Mouse (Mus musculus) stomach, embryonic 14.5 days (tissue): Measurements from ENCODE around the gene Lamtor1. TPM values are rescaled to one million over a fixed set of nuclear protein-coding genes. Genes with fewer than 3 reads are reported as not detected.

ENCODE experiments used
- ATAC-seq: fragments of 200-750 bp; cut with Nextera tagmentation; 2 replicates; pipeline ENCODE4 v1.8.0; 2017; ENCODE audit warnings: low read depth, moderate TSS enrichment; ENCODE audit not compliant: insufficient number of reproducible peaks, insufficient read depth, low FRiP score
- H3K27ac ChIP-seq: fragments of 300-500 bp; sonication (generic); 2 replicates; pipeline ENCODE4 v1.5.1; 2014; ENCODE audit warnings: mild to moderate bottlenecking, low read length, moderate library complexity, mixed read lengths
- H3K27me3 ChIP-seq: fragments of 300-500 bp; sonication (generic); 2 replicates; pipeline ENCODE4 v1.6.1; 2014; ENCODE audit warnings: low read length, control low read depth, mixed read lengths; ENCODE audit not compliant: control insufficient read depth, insufficient read depth
- H3K36me3 ChIP-seq: fragments of 300-500 bp; sonication (generic); 2 replicates; pipeline ENCODE4 v1.6.1; 2014; ENCODE audit warnings: mild to moderate bottlenecking, control low read depth, low read length, moderate library complexity, mixed read lengths; ENCODE audit not compliant: control insufficient read depth, insufficient read depth
- H3K4me1 ChIP-seq: fragments of 300-500 bp; sonication (generic); 2 replicates; pipeline ENCODE4 v1.6.1; 2014; ENCODE audit warnings: low read length, control low read depth, mixed read lengths; ENCODE audit not compliant: control insufficient read depth, insufficient read depth
- H3K4me2 ChIP-seq: fragments of 300-500 bp; sonication (generic); replicated peaks from 2 replicates; pipeline ENCODE4 v1.6.1; 2014; ENCODE audit warnings: low read depth, low read length, control low read depth
- H3K4me3 ChIP-seq: fragments of 300-500 bp; sonication (generic); 2 replicates; pipeline ENCODE4 v1.5.1; 2014; ENCODE audit warnings: low read depth, low read length, control low read depth
- H3K9ac ChIP-seq: fragments of 300-500 bp; sonication (generic); replicated peaks from 2 replicates; pipeline ENCODE4 v1.6.1; 2014; ENCODE audit warnings: low read depth, mild to moderate bottlenecking, control low read depth, low read length, moderate library complexity, mixed read lengths
- H3K9me3 ChIP-seq: fragments of 300-500 bp; sonication (generic); 2 replicates; pipeline ENCODE4 v1.6.1; 2016; ENCODE audit warnings: low read depth, low read length, control low read depth; ENCODE audit not compliant: control insufficient read depth
- WGBS: fragments of 180-500 bp; shearing (Covaris S2); extraction: QIAGEN DNeasy Blood & Tissue Kit; methylation state at CpG from one replicate; pipeline ENCODE4 v1.1.7; 2014; 5-methylcytosine and 5-hydroxymethylcytosine counted together
- polyA plus RNA-seq: library from polyadenylated mRNA; unstranded; fragments of >200 nt; fragmentation: Nextera tagmentation; extraction: Ambion mirVana; gene quantifications from 2 replicates; pipeline ENCODE4 v1.2.1, GENCODE M21; 2014

Lamtor1 gene
- polyA plus RNA-seq = 148 and 159 TPM in 2 replicates

- Histone ChIP-seq H3K4me2 (peak within 1 kb of the TSS; percentile 78), H3K36me3 (peaks cover 16% of the 10 kb centered on the region), H3K4me1 (peaks cover 13% of the 10 kb centered on the region; the same call in 1 of the 2 replicates), H3K9ac (peak within 1 kb of the TSS; percentile 81), H3K27ac (peak within 1 kb of the TSS; percentile 96), H3K27me3 (no peaks in the 10 kb centered on the region), H3K4me3 (peak within 1 kb of the TSS; percentile 79), H3K9me3 (no peaks in the 10 kb centered on the region)
- ATAC-seq = peak; percentile 97
- under 1% methylated on average over 61 of the region's 61 CpGs for WGBS
Measured at GRCm38 (mm10) chr7:101905561-101906286, at the start of gene Lamtor1. Gene Lamtor1, plus strand, starts transcription at chr7:101905904.

DNA sequence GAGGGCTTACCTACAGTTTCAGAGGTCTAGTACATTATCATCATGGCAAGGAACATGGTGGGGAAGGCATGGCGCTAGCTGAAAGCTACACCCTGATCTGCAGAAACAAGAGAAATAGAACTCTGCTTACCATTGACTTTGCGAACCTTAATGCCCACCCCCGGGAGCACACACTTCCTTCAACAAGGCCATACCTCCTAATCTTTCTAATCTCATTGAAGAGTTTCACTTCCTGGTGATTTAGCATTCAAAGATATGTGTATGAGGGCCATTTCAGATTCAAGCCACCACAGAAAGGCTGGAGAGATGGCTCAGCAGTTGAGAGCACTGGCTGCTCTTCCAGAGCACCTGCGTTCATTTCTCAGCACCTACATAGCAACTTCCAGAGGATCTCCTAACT lies 48.6 kb upstream of the Lamtor1 start, which contains the start of gene Folr2:
Gene Folr2, minus strand, starts transcription at position 101 of the 400 bp plus-strand sequence.
- ATAC-seq = no peak
- H3K9ac ChIP-seq = no peak within 1 kb of the TSS
- H3K27me3 ChIP-seq = no peaks in the 10 kb centered on the region
- 91% methylated on average over 4 of the region's 4 CpGs for WGBS
- H3K4me2 ChIP-seq = no peak within 1 kb of the TSS
- H3K27ac ChIP-seq = no peak within 1 kb of the TSS
- no peak within 1 kb of the TSS for H3K4me3 ChIP-seq
- H3K36me3 ChIP-seq = no peaks in the 10 kb centered on the region
- no peaks in the 10 kb centered on the region for H3K4me1 ChIP-seq
- H3K9me3 ChIP-seq = no peaks in the 10 kb centered on the region

- H3K9ac ChIP-seq = no peak overlapping the region
- ATAC-seq = no peak
- H3K4me1 ChIP-seq = no peaks in the 10 kb centered on the region
- no peak overlapping the region for H3K4me2 ChIP-seq
- no peaks in the 10 kb centered on the region for H3K9me3 ChIP-seq
- H3K27ac ChIP-seq = no peak overlapping the region
- H3K36me3 ChIP-seq = no peaks in the 10 kb centered on the region
- 69% methylated on average over 9 of the region's 9 CpGs for WGBS
- no peak overlapping the region for H3K4me3 ChIP-seq
- H3K27me3 ChIP-seq = no peaks in the 10 kb centered on the region
Measured at GRCm38 (mm10) chr7:101858362-101858761, 47.3 kb upstream of the Lamtor1 start.

- H3K4me1 ChIP-seq = no peaks in the 10 kb centered on the region
- H3K4me3 ChIP-seq = no peak overlapping the region
- H3K27me3 ChIP-seq = no peaks in the 10 kb centered on the region
- H3K36me3 ChIP-seq = no peaks in the 10 kb centered on the region
- H3K4me2 ChIP-seq = no peak overlapping the region
- H3K9me3 ChIP-seq = no peaks in the 10 kb centered on the region
- no peak for ATAC-seq
- no peak overlapping the region for H3K9ac ChIP-seq
- H3K27ac ChIP-seq = no peak overlapping the region
Measured at GRCm38 (mm10) chr7:101860978-101861377, 44.7 kb upstream of the Lamtor1 start.

DNA sequence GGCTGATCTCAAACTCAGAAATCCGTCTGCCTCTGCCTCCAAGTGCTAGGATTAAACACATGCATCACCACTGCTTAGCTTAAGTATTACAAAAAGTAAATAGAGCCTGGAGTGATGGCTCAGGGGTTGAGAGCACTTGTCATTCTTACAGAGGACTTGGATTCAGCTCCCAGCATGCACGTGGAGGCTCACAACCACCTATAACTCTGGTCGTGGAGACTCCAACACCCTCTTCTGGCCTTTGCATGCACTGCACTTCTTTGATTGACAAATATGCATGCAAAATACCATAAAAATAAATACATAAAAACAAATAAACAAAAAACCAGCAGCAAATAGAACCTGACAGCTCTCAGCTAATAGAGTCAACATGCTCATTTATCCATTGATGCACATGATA lies 43.4 kb upstream of the Lamtor1 start:
- no peak for ATAC-seq
- Histone ChIP-seq H3K36me3 (no peaks in the 10 kb centered on the region), H3K4me1 (no peaks in the 10 kb centered on the region), H3K9me3 (no peaks in the 10 kb centered on the region), H3K4me3 (no peak overlapping the region), H3K27me3 (no peaks in the 10 kb centered on the region), H3K27ac (no peak overlapping the region), H3K9ac (no peak overlapping the region), H3K4me2 (no peak overlapping the region)
- WGBS = 54% methylated on average over 3 of the region's 3 CpGs

DNA sequence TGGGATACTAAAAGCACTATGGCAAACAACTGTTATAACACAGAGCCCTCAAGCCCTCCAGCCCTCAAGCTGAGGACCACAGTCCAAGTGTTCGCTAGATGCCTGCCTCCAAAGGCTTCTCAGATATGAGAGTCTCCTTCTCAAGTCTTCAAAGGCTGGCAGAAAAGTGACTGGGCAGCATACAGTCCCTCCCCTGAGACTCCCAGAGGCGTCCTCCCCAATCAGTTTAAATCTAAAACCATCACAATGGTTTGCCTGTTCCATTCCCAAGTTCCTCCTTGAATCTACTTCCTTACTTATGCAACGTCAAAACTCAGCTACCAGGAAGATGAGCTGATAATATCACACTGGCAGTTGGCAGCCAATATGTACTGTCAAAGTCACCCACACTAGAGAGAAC lies 42.3 kb upstream of the Lamtor1 start, which contains the start of gene Anapc15:
Gene Anapc15, plus strand, starts transcription at position 301 of the 400 bp plus-strand sequence.
- no peaks in the 10 kb centered on the region for H3K9me3 ChIP-seq
- no peak for ATAC-seq
- no peaks in the 10 kb centered on the region for H3K36me3 ChIP-seq
- no peak within 1 kb of the TSS for H3K4me2 ChIP-seq
- H3K4me1 ChIP-seq = no peaks in the 10 kb centered on the region
- H3K4me3 ChIP-seq = no peak within 1 kb of the TSS
- 78% methylated on average over 3 of the region's 3 CpGs for WGBS
- no peak within 1 kb of the TSS for H3K27ac ChIP-seq
- no peaks in the 10 kb centered on the region for H3K27me3 ChIP-seq
- H3K9ac ChIP-seq = no peak within 1 kb of the TSS

GRCm38 (mm10) chr7:101866491-101867265 lies 39.0 kb upstream of the Lamtor1 start:
- H3K9ac ChIP-seq = no peak overlapping the region
- H3K36me3 ChIP-seq = no peaks in the 10 kb centered on the region
- H3K4me1 ChIP-seq = no peaks in the 10 kb centered on the region
- H3K27ac ChIP-seq = no peak overlapping the region
- H3K4me2 ChIP-seq = no peak overlapping the region
- WGBS = 80% methylated on average over 11 of the region's 11 CpGs
- H3K9me3 ChIP-seq = no peaks in the 10 kb centered on the region
- no peak for ATAC-seq
- H3K4me3 ChIP-seq = no peak overlapping the region
- no peaks in the 10 kb centered on the region for H3K27me3 ChIP-seq

DNA sequence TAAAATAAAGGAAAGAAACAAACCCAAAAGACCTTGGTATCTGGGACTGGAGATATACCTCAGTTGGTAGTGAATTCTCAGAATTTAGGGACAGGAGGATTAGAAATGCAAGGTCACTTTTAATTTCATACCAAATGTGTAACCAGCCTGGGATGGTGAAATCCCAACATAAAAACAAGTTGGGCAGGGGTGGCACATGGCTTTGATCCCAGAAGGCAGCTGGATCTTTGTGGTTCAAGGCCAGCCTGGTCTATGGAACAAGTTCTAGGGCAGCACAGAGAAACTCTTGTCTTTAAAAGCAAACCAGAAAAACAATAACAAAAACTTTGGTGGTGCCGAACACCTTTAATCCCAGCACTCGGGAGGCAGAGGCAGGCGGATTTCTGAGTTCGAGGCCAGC lies 38.2 kb upstream of the Lamtor1 start:
- Histone ChIP-seq H3K4me2 (no peak overlapping the region), H3K4me1 (no peaks in the 10 kb centered on the region), H3K9me3 (no peaks in the 10 kb centered on the region), H3K4me3 (no peak overlapping the region), H3K27me3 (no peaks in the 10 kb centered on the region), H3K27ac (no peak overlapping the region), H3K9ac (no peak overlapping the region), H3K36me3 (no peaks in the 10 kb centered on the region)
- 98% methylated on average over 4 of the region's 4 CpGs for WGBS
- ATAC-seq = no peak
